9 mouse cellular contexts compared by ENCODE assay signal in the genomic region with DNA sequence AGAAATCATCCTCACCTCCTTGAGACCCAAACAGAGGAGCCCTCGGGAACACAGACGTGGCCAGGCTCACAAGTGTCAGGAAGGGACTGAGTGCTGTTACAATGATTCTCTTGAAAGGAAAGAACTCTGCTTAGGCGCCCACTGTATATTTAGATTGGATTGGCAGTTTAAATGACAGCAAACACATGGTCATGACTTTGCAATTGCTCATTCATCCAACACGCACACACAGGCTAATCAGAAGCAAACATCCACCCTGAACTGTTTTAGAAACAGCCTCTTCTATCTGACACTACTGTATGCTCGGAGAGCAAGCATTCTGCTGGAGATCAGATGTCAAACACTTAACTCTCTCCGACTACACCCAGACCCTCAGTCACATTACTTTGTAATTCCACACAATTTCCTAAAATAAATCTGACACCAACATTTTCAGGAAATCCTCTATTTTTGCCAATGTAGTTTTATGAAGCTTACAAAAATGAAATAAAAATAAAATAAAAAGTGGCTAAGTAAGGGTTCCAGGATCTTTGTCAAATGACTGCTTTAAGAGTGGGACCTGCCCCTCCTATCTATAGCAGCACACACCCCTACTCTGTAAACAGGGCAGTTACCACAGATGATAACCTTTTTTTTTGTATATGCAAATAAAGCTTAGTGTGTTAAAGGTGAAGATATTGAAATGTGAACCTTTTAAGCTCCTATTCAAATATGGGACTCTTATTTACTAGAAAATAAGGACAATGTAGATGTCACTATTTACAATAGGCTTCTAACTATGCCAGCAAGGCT.
DNase-seq lines count a peak whose midpoint lies in the region; TF ChIP-seq lines count a peak whose summit lies in the region.
"Had no signal": no experiment of that assay in that cellular context is flagged by ENCODE, and none has a peak within 500 bp of the region (broad histone marks: within the 10 kb centered on the region; RNA-seq: fewer than 3 reads in every experiment).

No protein-coding gene starts in this region.

- H3K27ac ChIP-seq in gastrocnemius, adult 2 months = peak overlapping the region; percentile 90

- TF ChIP-seq CTCF in gastrocnemius, adult 2 months (IDR thresholded peaks at IDR 0.05) = no peak

- intact Hi-C loops in gastrocnemius, adult 2 months (cut with DNase I) = no loop called here

- DNase-seq in gastrocnemius, adult 2 months = peak; percentile 31
- DNase-seq in gastrocnemius, postnatal 4 days (ENCODE audit: low spot score in 2 of 2) = no peak
- peak; percentile 28 to 40 for DNase-seq in spleen, postnatal 10 days (ENCODE audit: low spot score in 2 of 2)
- no peak for DNase-seq in spleen, adult 12 weeks (ENCODE audit: low spot score)
- DNase-seq in liver = peak; percentile 69
- DNase-seq in adrenal gland, postnatal 14 days = no peak
- no peak for DNase-seq in layer of hippocampus, adult 9-11 months
- DNase-seq in adrenal gland, adult (ENCODE audit: inconsistent age in 2 of 2, low spot score in 1 of 2) = no peak
- DNase-seq: adrenal gland, postnatal 10 days had no signal

- H3K4me3 ChIP-seq in gastrocnemius, adult 2 months = peak overlapping the region; percentile 73

Comparison
In these comparisons a context has a peak if more than half of its experiments do, and no peak if none do; other contexts are left out.
1. DNase-seq: peak in gastrocnemius, adult 2 months (single experiment), spleen, postnatal 10 days (2 of 2) and liver (single experiment); none in gastrocnemius, postnatal 4 days (0 of 2), spleen, adult 12 weeks (single experiment), adrenal gland, postnatal 14 days (single experiment), layer of hippocampus, adult 9-11 months (single experiment) and adrenal gland, adult (0 of 2).